Mouse (Mus musculus) neural tube, embryonic 12.5 days (tissue): ENCODE measurements around the gene Dpp8. TPM values are rescaled to one million over a fixed set of nuclear protein-coding genes. Genes with fewer than 3 reads are reported as not detected.
A peak's percentile ranks its signal among the peaks of the same experiment; 100 is the strongest.

Experiments used
- ATAC-seq: fragments of 200-750 bp; cut with Nextera tagmentation; 2 replicates; pipeline ENCODE4 v1.8.0; 2017; ENCODE audit warnings: low read depth, mild to moderate bottlenecking, moderate TSS enrichment, moderate library complexity; ENCODE audit not compliant: low FRiP score
- H3K27ac ChIP-seq: fragments of 300-500 bp; sonication (generic); 2 replicates; pipeline ENCODE4 v1.5.1; 2016
- H3K27me3 ChIP-seq: fragments of 300-500 bp; sonication (generic); replicated peaks from 2 replicates; pipeline ENCODE4 v1.6.1; 2016; ENCODE audit warnings: mild to moderate bottlenecking
- H3K36me3 ChIP-seq: fragments of 300-500 bp; sonication (generic); 2 replicates; pipeline ENCODE4 v1.6.1; 2016; ENCODE audit warnings: mild to moderate bottlenecking
- H3K4me1 ChIP-seq: fragments of 300-500 bp; sonication (generic); 2 replicates; pipeline ENCODE4 v1.6.1; 2016
- H3K4me2 ChIP-seq: fragments of 300-500 bp; sonication (generic); replicated peaks from 2 replicates; pipeline ENCODE4 v1.6.1; 2016; ENCODE audit warnings: mild to moderate bottlenecking
- H3K4me3 ChIP-seq: fragments of 300-500 bp; sonication (generic); 2 replicates; pipeline ENCODE4 v1.5.1; 2016
- H3K9ac ChIP-seq: fragments of 300-500 bp; sonication (generic); 2 replicates; pipeline ENCODE4 v1.6.1; 2016; ENCODE audit warnings: mild to moderate bottlenecking
- H3K9me3 ChIP-seq: fragments of 300-500 bp; sonication (generic); 2 replicates; pipeline ENCODE4 v1.6.1; 2016; ENCODE audit warnings: mild to moderate bottlenecking
- WGBS: fragments of 180-500 bp; shearing (Covaris S2); methylation state at CpG from one replicate; pipeline ENCODE4 v1.1.7; 2016; 5-methylcytosine and 5-hydroxymethylcytosine counted together
- polyA plus RNA-seq: library from polyadenylated mRNA; unstranded; fragments of >200 nt; fragmentation: Nextera tagmentation; extraction: Ambion mirVana; gene quantifications from 2 replicates; pipeline ENCODE4 v1.2.1, GENCODE M21; 2016

Dpp8 gene
- polyA plus RNA-seq, 1 experiment from 2014 or later: 53.5 TPM

DNA sequence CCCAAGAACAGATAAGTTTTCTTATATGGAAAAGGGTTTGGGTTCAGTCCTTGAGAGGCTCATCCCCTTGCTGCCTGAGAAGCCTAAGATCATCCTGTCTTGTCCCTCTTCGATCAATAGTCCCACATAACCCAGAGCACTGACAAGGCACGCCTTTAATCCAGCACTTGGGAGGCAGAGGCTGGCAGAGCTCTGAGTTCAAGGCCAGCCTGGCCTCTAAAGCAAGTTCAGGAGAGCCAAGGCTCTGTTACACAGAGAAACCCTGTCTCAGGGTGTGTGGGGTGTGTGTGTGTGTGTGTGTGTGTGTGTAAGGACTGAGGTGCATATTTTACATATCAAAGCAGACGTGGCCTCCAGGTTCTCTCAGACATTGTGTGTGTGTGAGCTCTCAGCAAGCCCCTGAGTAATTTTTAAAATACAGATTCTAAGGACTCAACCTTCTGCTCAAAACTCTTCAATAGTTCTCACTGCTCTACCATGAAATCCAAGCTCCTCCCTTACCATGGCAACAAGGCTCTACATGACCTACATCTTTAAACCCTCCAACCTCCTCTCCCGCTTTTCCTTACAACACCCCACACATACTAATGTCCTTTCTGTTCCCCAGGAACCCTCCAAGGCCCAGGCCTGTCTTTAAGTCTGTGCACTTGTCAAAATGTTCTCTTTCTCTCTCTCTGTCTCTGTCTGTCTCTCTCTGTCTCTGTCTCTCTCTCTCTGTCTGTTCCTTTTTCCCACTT, 15.8 kb upstream of the Dpp8 start:
- 66% methylated on average over 4 of the region's 4 CpGs for WGBS
- H3K27ac ChIP-seq: no peak overlapping the region
- H3K36me3 ChIP-seq: no peaks in the 10 kb centered on the region
- no peaks in the 10 kb centered on the region for H3K27me3 ChIP-seq
- no peaks in the 10 kb centered on the region for H3K9me3 ChIP-seq
- H3K4me2 ChIP-seq: 0 out of 2 replicates have a peak overlapping the region, but pooled peaks have one; percentile 18
- H3K9ac ChIP-seq: no peak overlapping the region
- H3K4me1 ChIP-seq: peaks cover 48% of the 10 kb centered on the region
- no peak for ATAC-seq
- H3K4me3 ChIP-seq: no peak overlapping the region

GRCm38 (mm10) chr9:65016978-65017827, 15.0 kb upstream of the Dpp8 start:
- Histone ChIP-seq H3K27me3 (no peaks in the 10 kb centered on the region), H3K4me1 (peaks cover 48% of the 10 kb centered on the region), H3K27ac (no peak overlapping the region), H3K4me3 (no peak overlapping the region), H3K9me3 (no peaks in the 10 kb centered on the region), H3K36me3 (no peaks in the 10 kb centered on the region), H3K9ac (no peak overlapping the region), H3K4me2 (0 out of 2 replicates have a peak overlapping the region, but pooled peaks have one; percentile 18)
- ATAC-seq: no peak
- WGBS: 79% methylated on average over 16 of the region's 16 CpGs

DNA sequence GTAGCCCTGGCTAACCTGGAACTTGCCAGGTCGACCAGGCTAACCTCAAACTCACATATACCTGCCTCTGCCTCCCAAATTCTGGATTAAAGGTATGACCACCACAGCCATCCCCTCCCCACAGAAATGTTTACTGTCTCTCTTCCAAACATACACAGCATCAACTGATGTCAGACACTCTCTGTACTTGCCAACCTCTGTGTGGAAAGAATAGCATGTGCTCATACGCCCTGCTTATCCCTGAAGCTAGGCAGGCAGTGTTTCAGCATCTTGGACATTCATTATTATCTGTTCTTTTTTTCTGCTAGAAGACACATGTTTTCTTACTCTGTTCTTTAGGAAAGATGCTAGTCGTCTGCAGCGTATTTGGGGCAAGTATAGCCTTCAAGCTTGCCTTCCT, 14.3 kb upstream of the Dpp8 start:
- no peak for ATAC-seq
- Histone ChIP-seq H3K4me3 (no peak overlapping the region), H3K4me2 (0 out of 2 replicates have a peak overlapping the region, but pooled peaks have one; percentile 8), H3K27me3 (no peaks in the 10 kb centered on the region), H3K27ac (no peak overlapping the region), H3K36me3 (no peaks in the 10 kb centered on the region), H3K9ac (no peak overlapping the region), H3K9me3 (no peaks in the 10 kb centered on the region), H3K4me1 (peaks cover 48% of the 10 kb centered on the region)
- WGBS: 89% methylated on average over 4 of the region's 4 CpGs

- no peak overlapping the region for H3K9ac ChIP-seq
- no peaks in the 10 kb centered on the region for H3K9me3 ChIP-seq
- no peaks in the 10 kb centered on the region for H3K27me3 ChIP-seq
- H3K4me3 ChIP-seq: no peak overlapping the region
- H3K36me3 ChIP-seq: no peaks in the 10 kb centered on the region
- ATAC-seq: no peak
- no peak overlapping the region for H3K27ac ChIP-seq
- peaks cover 48% of the 10 kb centered on the region for H3K4me1 ChIP-seq
- WGBS: 77% methylated on average over 3 of the region's 3 CpGs
- H3K4me2 ChIP-seq: peak overlapping the region; percentile 83; the same call in 1 of the 2 replicates
Measured at GRCm38 (mm10) chr9:65018588-65019121, 13.6 kb upstream of the Dpp8 start.

DNA sequence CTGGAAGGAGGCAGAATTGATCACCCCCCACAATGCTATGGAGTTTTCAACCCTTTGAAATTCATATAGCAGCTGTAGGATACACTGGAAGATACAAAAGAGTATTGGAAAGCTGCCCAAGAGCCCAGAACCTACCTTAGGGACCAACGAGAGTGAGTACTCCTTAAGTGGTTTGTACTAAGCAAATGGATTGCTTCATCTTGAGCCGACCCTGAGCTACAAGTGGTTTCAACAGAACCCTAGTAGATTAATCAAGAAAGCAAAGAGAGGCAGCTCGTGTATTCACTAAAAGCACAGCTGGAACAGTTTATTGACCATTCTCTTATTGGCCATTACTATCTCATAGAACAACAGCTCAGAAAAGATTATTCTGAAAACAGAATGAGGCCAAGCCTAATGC, 13.1 kb upstream of the Dpp8 start:
- H3K4me1 ChIP-seq: peaks cover 48% of the 10 kb centered on the region
- no peaks in the 10 kb centered on the region for H3K27me3 ChIP-seq
- WGBS: 60% methylated on average over 3 of the region's 3 CpGs
- H3K27ac ChIP-seq: no peak overlapping the region
- H3K4me2 ChIP-seq: peak overlapping the region; percentile 83
- no peak overlapping the region for H3K4me3 ChIP-seq
- no peaks in the 10 kb centered on the region for H3K9me3 ChIP-seq
- no peak for ATAC-seq
- H3K36me3 ChIP-seq: no peaks in the 10 kb centered on the region
- H3K9ac ChIP-seq: no peak overlapping the region

GRCm38 (mm10) chr9:65020128-65020527, 12.1 kb upstream of the Dpp8 start:
- Histone ChIP-seq H3K4me2 (peak overlapping the region; percentile 83), H3K27me3 (no peaks in the 10 kb centered on the region), H3K4me1 (peaks cover 48% of the 10 kb centered on the region), H3K27ac (no peak overlapping the region), H3K9ac (peak overlapping the region; percentile 97; the same call in 1 of the 2 replicates), H3K9me3 (no peaks in the 10 kb centered on the region), H3K4me3 (peak overlapping the region; percentile 95; the same call in 1 of the 2 replicates), H3K36me3 (no peaks in the 10 kb centered on the region)
- ATAC-seq: no peak
- 76% methylated on average over 4 of the region's 4 CpGs for WGBS

- H3K4me3 ChIP-seq: peak within 1 kb of the TSS; percentile 95
- peak within 1 kb of the TSS; percentile 83 for H3K4me2 ChIP-seq
- H3K27me3 ChIP-seq: no peaks in the 10 kb centered on the region
- under 1% methylated on average over 81 of the region's 81 CpGs for WGBS
- H3K9ac ChIP-seq: peak within 1 kb of the TSS; percentile 97
- H3K27ac ChIP-seq: peak within 1 kb of the TSS; percentile 51
- ATAC-seq: peak; percentile 93
- no peaks in the 10 kb centered on the region for H3K9me3 ChIP-seq
- H3K4me1 ChIP-seq: peaks cover 39% of the 10 kb centered on the region
- H3K36me3 ChIP-seq: no peaks in the 10 kb centered on the region
Measured at GRCm38 (mm10) chr9:65020991-65021886, 11.0 kb upstream of the Dpp8 start, which contains the start of gene Hacd3. Gene Hacd3 (minus strand): TSS chr9:65021693.

- Histone ChIP-seq H3K27me3 (no peaks in the 10 kb centered on the region), H3K4me3 (peak overlapping the region; percentile 95), H3K9me3 (no peaks in the 10 kb centered on the region), H3K27ac (no peak overlapping the region), H3K4me1 (peaks cover 31% of the 10 kb centered on the region), H3K4me2 (peak overlapping the region; percentile 83), H3K9ac (peak overlapping the region; percentile 97; the same call in 1 of the 2 replicates), H3K36me3 (no peaks in the 10 kb centered on the region)
- 22% methylated on average over 9 of the region's 9 CpGs for WGBS
- no peak for ATAC-seq
Measured at GRCm38 (mm10) chr9:65021887-65022579, 10.2 kb upstream of the Dpp8 start.

DNA sequence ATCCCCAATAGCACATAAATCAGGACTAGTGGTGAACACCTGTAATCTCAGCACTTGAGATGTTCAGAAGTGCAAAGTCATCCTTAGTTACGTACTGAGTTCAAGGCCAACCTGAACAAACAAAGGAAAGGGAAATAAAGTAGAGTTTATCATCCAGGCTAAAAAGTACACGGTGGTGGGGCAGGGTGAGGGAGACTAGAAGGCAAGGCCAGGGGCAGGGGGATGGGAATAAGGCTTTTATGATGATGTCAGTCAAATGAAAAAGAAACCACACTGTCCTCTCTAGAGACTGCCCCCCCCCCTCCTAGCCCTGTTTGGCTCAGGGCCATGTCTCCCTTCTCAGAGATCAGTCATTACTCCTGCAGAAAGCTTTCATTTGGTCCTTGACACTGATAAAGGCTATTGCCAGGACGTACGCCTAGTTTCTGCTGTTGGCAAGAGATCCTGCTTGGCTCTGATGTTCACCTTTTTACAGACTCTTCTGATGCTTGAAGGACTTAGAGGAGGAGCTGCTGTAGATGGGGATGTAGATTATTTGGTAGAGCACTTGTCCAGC, 9.6 kb upstream of the Dpp8 start:
- no peak overlapping the region for H3K9ac ChIP-seq

GRCm38 (mm10) chr9:65023447-65023846, 8.8 kb upstream of the Dpp8 start:
- H3K4me3 ChIP-seq: no peak overlapping the region
- H3K9ac ChIP-seq: no peak overlapping the region
- no peaks in the 10 kb centered on the region for H3K27me3 ChIP-seq
- H3K9me3 ChIP-seq: no peaks in the 10 kb centered on the region
- no peaks in the 10 kb centered on the region for H3K36me3 ChIP-seq
- H3K4me1 ChIP-seq: peaks cover 18% of the 10 kb centered on the region
- no peak overlapping the region for H3K4me2 ChIP-seq
- ATAC-seq: no peak
- 94% methylated on average over 3 of the region's 3 CpGs for WGBS
- H3K27ac ChIP-seq: no peak overlapping the region

More for the DNA sequence above, 9.6 kb upstream of the Dpp8 start:
- no peak for ATAC-seq
- Histone ChIP-seq H3K27me3 (no peaks in the 10 kb centered on the region), H3K9me3 (no peaks in the 10 kb centered on the region), H3K36me3 (no peaks in the 10 kb centered on the region), H3K27ac (no peak overlapping the region), H3K4me1 (peaks cover 25% of the 10 kb centered on the region), H3K4me2 (no peak overlapping the region), H3K4me3 (no peak overlapping the region)
- WGBS: 83% methylated on average over 4 of the region's 4 CpGs

DNA sequence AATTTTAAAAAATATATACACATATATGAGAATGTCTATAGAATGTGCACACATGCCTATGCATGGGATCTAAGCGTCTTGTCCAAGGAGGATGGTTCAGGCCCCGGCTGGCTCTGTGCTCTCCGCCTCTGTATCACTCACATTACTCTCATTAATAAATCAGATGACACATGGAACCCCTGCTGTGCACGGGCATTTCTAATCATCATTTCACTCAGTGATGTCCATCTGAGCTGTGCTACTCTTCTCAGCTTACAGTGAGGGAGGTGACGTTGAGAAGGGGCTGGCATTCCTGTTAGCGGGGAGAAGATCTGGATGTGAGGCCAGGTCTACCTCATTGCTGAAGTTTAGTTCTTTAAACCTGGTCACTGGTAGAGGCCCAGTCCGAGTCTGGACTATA, 5.0 kb upstream of the Dpp8 start:
- no peaks in the 10 kb centered on the region for H3K36me3 ChIP-seq
- no peaks in the 10 kb centered on the region for H3K27me3 ChIP-seq
- no peak overlapping the region for H3K27ac ChIP-seq
- no peaks in the 10 kb centered on the region for H3K9me3 ChIP-seq
- H3K9ac ChIP-seq: no peak overlapping the region
- H3K4me1 ChIP-seq: no peaks in the 10 kb centered on the region
- 86% methylated on average over 7 of the region's 7 CpGs for WGBS
- H3K4me3 ChIP-seq: no peak overlapping the region
- ATAC-seq: no peak
- no peak overlapping the region for H3K4me2 ChIP-seq
